Mouse (Mus musculus) kidney, adult 11 months (tissue): ENCODE measurements around the gene Gcnt2.

ENCODE experiments used
- DNase-seq: peaks from one replicate; pipeline ENCODE4 v3.0.0; 2022

The Gcnt2 gene

DNA sequence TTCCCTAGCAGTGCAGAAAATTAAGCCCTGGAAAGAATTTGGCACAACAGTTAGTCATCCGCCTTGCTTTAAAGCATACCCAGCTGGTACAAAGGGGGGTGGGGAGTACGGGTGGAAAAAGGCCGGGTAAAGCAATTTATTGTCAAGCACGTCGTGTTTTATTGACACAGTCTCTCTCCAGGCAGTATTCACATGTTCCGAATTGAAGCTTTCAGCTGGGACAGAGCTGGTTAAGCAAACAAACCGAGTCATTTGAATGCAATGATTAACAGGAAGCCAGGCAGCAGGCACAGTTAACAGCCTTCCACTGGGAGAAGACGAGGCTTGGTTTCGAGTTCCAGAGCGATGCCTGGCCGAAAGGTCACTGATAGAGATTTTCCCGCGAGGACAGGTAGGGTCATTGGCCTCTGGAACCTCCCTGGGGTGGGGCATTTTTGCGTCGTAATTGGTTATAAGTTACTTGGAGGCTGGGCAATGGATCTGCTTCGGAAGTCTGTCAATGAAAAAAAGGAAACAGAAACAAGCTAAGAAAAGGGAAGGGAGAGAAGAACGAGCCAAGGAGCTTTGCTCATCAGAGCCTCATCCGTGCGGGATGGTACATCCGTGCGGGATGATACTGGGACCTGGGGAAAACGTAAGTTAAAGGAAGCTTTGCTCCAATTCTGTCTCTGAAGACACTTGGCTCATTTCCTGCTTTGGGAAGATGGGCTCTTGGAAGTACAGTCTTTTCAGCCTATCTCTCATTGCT is at the start of gene Gcnt2:
TSS of gene Gcnt2 (plus strand) at position 103 of the 748 bp plus-strand sequence.
- DNase-seq, result peak; percentile 92

- no peak for DNase-seq
Observed at GRCm38 (mm10) chr13:40820617-40821016, 38.9 kb upstream of the Gcnt2 start.

DNA sequence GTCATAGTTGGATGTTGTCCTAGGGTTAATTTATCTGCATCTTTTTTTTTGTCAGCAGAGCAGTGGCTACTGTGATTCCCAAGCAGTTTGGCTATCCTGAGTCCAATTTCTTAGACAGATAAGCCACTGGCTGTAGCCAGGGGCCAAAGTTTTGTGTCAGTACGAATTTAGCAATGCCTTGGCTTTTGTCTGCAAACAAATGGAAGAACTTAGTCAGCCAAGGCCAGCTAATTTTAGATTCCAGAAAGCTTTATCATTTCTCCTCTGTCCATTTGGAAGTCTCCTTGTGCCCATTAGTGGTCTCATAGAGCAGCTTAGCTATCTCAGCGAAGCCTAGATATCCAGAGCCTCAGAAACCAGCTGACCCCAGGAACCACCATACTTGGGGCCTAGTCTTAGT is 37.6 kb upstream of the Gcnt2 start:
- no peak for DNase-seq

GRCm38 (mm10) chr13:40841146-40841787 is 18.3 kb upstream of the Gcnt2 start:
- DNase-seq, result no peak

- DNase-seq, result no peak
Observed at GRCm38 (mm10) chr13:40842141-40842540, 17.4 kb upstream of the Gcnt2 start.

GRCm38 (mm10) chr13:40843418-40844067 is 16.0 kb upstream of the Gcnt2 start:
- peak; percentile 63 for DNase-seq

DNA sequence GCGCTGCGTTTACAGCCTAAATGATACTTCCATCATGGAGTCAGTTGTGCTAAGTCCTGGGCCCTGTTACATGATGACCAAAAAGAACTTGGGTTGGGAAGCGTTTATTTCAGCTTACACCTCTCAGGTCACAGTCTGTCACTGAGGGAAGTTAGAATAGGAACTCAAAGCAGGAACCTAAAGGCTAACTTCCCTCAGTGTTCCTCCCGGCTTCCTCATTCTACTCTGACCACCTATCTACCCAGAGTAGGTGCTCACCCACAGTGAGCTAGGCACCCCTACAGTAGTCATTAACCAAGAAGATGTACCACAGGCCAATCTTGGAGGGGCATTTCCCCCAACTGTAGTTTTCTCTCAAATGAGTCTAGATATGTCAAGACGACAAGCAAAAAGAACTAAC is 15.4 kb upstream of the Gcnt2 start:
- no peak for DNase-seq

GRCm38 (mm10) chr13:40845951-40846350 is 13.6 kb upstream of the Gcnt2 start:
- DNase-seq, result no peak

- DNase-seq, result no peak
Observed at GRCm38 (mm10) chr13:40846375-40846774, 13.2 kb upstream of the Gcnt2 start.

DNA sequence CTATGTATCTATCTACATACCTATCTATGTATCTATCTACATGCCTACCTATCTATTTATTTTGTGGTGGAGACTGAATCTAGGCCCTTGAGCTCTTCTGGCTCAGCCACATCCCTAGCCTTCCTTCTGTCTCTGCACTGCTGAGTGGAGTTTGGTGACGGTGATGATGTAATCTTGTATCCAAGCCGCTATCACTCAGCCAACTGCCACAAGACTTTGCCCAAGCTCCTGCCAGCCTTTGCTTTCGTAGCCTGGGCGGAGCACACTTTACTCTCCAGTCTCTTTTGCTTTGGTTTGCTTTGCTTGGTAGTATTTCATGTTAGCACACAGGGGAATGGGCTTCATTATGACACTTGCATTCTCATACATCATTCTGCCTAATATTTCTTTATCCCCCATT is 11.7 kb upstream of the Gcnt2 start:
- DNase-seq, result no peak

DNA sequence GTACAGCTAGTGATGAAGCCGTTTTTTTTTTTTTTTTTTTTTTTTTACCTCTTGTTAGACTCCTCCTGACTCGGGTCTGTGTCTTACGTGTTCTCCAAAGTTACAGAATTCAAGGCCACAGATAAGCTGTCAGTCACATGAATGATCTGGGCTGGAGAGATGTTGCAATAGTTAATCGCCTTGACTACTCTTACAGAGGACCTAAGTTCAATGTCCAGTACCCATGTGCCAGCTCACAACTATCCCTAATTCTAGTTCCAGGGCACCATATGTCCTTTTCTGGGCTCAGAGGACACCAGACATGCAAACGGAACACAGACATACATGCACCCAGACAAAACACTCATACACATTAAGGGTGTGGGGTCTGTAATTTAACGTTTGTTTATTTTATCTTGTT is 8.9 kb upstream of the Gcnt2 start:
- no peak for DNase-seq

- DNase-seq, result no peak
Observed at GRCm38 (mm10) chr13:40851281-40851680, 8.3 kb upstream of the Gcnt2 start.

DNA sequence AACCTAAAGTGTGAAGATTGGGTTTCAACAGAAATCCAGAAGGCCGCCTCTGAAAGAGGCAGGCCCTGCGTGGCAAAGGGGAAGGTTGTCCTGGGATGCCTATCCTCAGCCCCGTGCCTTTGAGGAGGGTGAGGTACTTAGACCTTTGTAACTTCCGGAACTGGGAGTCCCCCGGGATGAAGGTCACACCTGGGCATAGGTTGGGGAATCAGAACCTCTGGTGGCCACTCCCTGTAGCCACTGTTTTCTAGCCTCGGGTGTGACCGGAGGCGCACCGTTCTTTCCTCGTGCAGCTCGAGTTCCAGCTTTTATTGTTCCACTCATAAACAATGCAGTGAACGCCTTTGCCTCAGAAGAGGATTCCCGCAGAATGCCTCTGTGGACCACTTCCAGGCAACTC is 7.6 kb upstream of the Gcnt2 start:
- DNase-seq, result peak; percentile 54

GRCm38 (mm10) chr13:40852791-40853190 is 6.8 kb upstream of the Gcnt2 start:
- DNase-seq, result peak; percentile 45

DNA sequence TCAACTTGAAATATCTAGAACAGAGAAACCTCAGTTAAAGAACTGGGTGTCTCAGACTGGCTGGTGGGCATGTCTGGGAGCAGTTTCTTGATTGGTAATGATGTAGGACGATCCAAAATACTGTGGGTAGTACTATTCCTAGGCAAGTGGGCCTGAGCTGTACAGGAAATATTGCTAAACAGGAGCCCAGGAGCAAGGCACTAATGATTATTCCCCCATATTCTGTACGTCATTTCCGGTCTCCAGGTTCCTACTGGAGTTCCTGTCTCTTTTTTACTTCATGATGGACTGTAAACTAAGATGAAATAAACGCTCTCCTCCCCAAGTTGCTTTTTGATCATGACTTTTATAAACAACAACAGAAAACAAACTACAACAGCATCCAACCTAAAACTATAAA is 5.7 kb upstream of the Gcnt2 start:
- DNase-seq, result no peak

- DNase-seq, result peak; percentile 86
Observed at GRCm38 (mm10) chr13:40854451-40855058, 5.0 kb upstream of the Gcnt2 start.

DNA sequence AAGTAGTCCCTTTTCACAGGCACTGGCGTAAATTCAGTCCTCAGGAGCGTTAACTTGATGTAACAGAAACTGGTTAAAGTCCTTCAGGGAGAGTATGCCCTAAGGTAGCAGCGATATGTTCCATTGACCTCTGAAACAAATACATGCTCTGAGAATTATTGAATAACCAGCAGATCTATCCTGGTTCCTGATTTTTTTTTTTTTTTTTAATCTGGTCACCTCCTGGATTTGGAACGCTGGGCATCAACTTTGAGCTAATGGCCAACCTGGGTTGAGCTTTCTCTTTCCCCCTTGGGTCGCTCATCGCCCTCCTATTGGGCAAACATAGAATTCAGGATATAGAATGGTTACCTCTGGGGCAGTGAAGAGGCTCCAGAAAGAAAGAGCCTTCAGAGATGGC is 4.3 kb upstream of the Gcnt2 start:
- peak; percentile 60 for DNase-seq

DNA sequence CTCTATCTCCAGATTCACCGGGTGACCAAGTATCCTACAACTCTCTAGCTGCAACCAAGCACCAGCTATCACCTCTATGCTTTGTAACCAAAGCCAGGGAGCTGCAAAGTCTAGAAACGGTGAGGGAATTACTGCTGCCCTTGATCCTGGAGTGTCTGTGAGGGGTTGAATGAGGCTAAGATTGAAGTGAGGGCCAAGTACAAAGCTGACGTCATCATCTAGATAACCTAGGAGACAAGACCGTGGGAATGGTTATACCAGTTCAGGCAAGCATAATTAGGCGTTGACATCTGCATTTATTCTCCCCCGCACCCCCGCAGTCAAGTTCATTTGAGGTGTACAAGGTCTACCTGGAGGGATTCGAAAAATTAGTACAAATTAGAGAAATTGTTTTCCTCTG is 2.8 kb upstream of the Gcnt2 start:
- no peak for DNase-seq

DNA sequence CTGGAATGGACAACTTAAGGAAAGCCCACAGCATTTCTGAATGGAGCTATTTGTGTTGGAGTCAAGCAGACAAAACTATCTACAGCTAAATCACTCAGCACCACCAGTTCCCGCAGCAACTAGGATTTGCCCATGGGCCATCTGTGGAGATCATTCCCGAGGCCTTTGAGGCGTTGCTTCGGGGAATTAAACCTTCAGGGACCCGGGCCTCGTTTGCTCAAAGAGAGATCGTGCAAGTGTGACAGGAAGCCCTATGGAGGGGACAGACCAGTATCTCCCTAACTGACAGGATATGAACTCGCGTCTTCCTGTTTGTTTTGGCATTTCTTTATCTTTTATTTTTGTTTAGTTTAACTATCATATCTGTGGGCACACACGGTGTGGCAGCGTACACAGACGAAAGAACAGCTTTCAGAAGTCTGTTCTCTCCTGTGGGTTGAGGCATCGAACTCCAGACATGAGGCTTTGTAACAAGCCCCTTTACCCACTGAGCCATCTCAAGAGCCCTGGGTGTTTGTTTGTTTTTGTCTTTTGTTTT is 2.2 kb upstream of the Gcnt2 start:
- DNase-seq, result no peak

GRCm38 (mm10) chr13:40859225-40859624 is 329 bp upstream of the Gcnt2 start:
- DNase-seq, result no peak

- no peak for DNase-seq
Observed at GRCm38 (mm10) chr13:40863006-40863405, 3.5 kb downstream of the Gcnt2 start.

GRCm38 (mm10) chr13:40868844-40869587 is 9.5 kb downstream of the Gcnt2 start:
- no peak for DNase-seq

DNA sequence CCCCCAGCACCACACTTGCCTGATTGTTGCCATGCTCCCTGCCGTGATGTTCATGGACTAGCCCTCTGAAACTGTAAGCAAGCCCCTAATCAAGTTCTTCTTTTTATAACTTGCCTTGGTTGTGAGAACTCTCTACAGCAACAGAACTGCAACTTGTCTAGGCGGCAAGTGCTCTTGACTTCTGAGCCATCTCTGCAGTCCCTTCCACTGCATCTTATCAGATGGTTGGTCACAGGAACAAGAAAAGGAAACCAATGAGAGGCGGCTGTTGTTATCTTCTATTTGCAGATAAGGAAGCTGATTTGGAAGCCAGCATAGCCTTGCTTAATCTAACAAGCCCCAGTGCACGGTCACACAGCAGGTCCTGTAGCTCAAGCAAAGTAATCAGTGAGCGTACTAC is 14.5 kb downstream of the Gcnt2 start:
- DNase-seq, result no peak
